Mouse (Mus musculus) myocyte (in vitro differentiated cells): ENCODE measurements around the gene Olfr767. TPM values are rescaled to one million over a fixed set of nuclear protein-coding genes. Genes with fewer than 3 reads are reported as not detected.
"Not testable (repeated sequence)": the region's sequence is repeated elsewhere in the genome, so short reads cannot be mapped to it uniquely, and the experiment has no call there.

Experiments used
- H3K27me3 ChIP-seq: one replicate; pipeline ENCODE4 v1.6.1; 2011; ENCODE audit not compliant: control insufficient read depth, insufficient read depth, insufficient read length
- H3K36me3 ChIP-seq: one replicate; pipeline ENCODE4 v1.6.1; 2011; ENCODE audit not compliant: control insufficient read depth, insufficient read depth
- H3K4me2 ChIP-seq: one replicate; pipeline ENCODE4 v1.6.1; 2011; ENCODE audit warnings: low read depth, control low read depth
- H3K4me3 ChIP-seq: one replicate; pipeline ENCODE4 v1.5.1; 2011; ENCODE audit warnings: mild to moderate bottlenecking, control low read depth, moderate library complexity
- H3K79me2 ChIP-seq: one replicate; pipeline ENCODE4 v1.6.1; 2011; ENCODE audit not compliant: control insufficient read depth, insufficient read depth
- H3ac ChIP-seq: one replicate; pipeline ENCODE4 v1.6.1; 2011; ENCODE audit not compliant: control insufficient read depth, insufficient read length
- CEBPB ChIP-seq: IDR thresholded peaks from 2 replicates; pipeline ENCODE4 v1.6.1; 2011; ENCODE audit warnings: mild to moderate bottlenecking, moderate library complexity; ENCODE audit not compliant: poor library complexity, insufficient read depth, severe bottlenecking
- E2F4 ChIP-seq: IDR thresholded peaks from one replicate; pipeline ENCODE4 v1.6.1; 2011; ENCODE audit warnings: mild to moderate bottlenecking, control low read depth, moderate library complexity; ENCODE audit not compliant: insufficient read depth
- MAX ChIP-seq: IDR thresholded peaks from one replicate; pipeline ENCODE4 v1.6.1; 2011; ENCODE audit warnings: low read depth, mild to moderate bottlenecking, control low read depth
- MYOD1 ChIP-seq, 3 experiments: IDR thresholded peaks; one replicate each; pipeline ENCODE4 v1.6.1; 2011; ENCODE audit warnings: control low read depth in 2 of 3, low read depth in 2 of 3, mild to moderate bottlenecking in 2 of 3, moderate library complexity in 1 of 3; ENCODE audit not compliant: insufficient read length in 2 of 3, control insufficient read depth in 1 of 3
- MYOG ChIP-seq, 3 experiments: IDR thresholded peaks; one replicate each; pipeline ENCODE4 v1.6.1; 2011; ENCODE audit warnings: control low read depth in 2 of 3, low read depth in 2 of 3, mild to moderate bottlenecking in 2 of 3; ENCODE audit not compliant: insufficient read length in 2 of 3, control insufficient read depth in 1 of 3, insufficient read depth in 1 of 3
- POLR2A ChIP-seq: IDR thresholded peaks from one replicate; pipeline ENCODE4 v1.6.1; 2011; ENCODE audit warnings: low read depth, mild to moderate bottlenecking, control low read depth, moderate library complexity; ENCODE audit not compliant: insufficient read length
- POLR2AphosphoS2 ChIP-seq: IDR thresholded peaks from one replicate; pipeline ENCODE4 v1.6.1; 2011; ENCODE audit warnings: low read depth, control low read depth; ENCODE audit not compliant: insufficient read length
- REST ChIP-seq: IDR thresholded peaks from one replicate; pipeline ENCODE4 v1.6.1; 2011; ENCODE audit warnings: mild to moderate bottlenecking, control low read depth, moderate library complexity; ENCODE audit not compliant: insufficient read depth, insufficient read length
- SRF ChIP-seq: IDR thresholded peaks from one replicate; pipeline ENCODE4 v1.6.1; 2011; ENCODE audit warnings: low read depth; ENCODE audit not compliant: control insufficient read depth, insufficient read length
- TCF12 ChIP-seq: IDR thresholded peaks from one replicate; pipeline ENCODE4 v1.6.1; 2011; ENCODE audit warnings: mild to moderate bottlenecking, control low read depth; ENCODE audit not compliant: poor library complexity, insufficient read depth, severe bottlenecking
- TCF3 ChIP-seq: IDR thresholded peaks from one replicate; pipeline ENCODE4 v1.6.1; 2011; ENCODE audit warnings: low read depth, control low read depth; ENCODE audit not compliant: insufficient read length
- USF1 ChIP-seq: IDR thresholded peaks from one replicate; pipeline ENCODE4 v1.6.1; 2011; ENCODE audit warnings: low read depth, mild to moderate bottlenecking, control low read depth, moderate library complexity
- polyA plus RNA-seq: library from polyadenylated mRNA; unstranded; fragments of >200 nt; fragmentation: generic; extraction: Trizol; gene quantifications from one replicate; pipeline ENCODE4 v1.2.1, GENCODE M21; 2012; ENCODE audit warnings: missing spikeins

The Olfr767 gene
- polyA plus RNA-seq: 0.04 TPM

DNA sequence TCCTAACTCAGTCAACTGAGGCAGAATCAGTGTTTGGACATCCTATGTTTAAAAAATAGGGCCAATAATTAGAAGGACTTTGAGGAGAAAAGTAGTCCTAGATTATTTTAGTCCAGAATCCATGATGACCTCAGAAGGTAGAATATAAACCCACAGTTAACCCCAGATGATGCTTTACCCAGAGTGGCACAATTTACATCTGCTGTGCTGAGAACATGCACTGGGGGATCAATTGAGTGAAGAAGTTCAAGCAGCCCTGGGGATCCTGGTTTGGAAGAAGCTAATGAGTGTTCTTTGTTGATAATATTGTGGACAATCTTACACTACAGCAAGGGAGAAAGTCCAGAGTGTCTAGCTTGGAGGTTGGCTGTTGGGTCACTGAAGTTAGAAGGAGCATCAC lies at the start of gene Olfr767:
TSS of gene Olfr767 (minus strand) at position 101 of the 400 bp plus-strand sequence.
- H3K4me3 ChIP-seq, H3ac ChIP-seq, H3K79me2 ChIP-seq, H3K27me3 ChIP-seq, H3K4me2 ChIP-seq, H3K36me3 ChIP-seq: not testable (repeated sequence)

DNA sequence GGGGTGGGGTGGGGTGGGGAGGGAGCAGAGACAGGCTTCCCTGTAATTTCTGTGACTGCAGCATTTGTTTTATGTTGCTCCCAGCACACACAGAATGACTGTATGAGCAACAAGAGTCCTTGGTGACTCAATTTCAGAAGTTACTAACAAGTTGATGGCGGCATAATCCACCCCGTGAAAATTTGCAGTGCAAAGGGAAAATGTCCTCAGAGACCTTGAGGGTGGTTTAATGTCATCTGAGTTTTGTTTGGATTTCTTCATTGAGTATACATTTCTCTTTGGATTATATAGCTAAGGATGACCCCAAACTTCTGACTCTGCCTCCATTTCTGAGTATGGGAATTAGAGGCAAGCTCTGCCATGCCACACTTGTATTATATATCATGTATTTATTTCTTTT lies 35.1 kb upstream of the Olfr767 start, which contains the start of gene Olfr769:
TSS of gene Olfr769 (minus strand) at position 101 of the 400 bp plus-strand sequence.
- H3K4me2 ChIP-seq: no peak within 1 kb of the TSS
- TF ChIP-seq POLR2A (no peak), MYOG (IDR thresholded peaks at IDR 0.05; ENCODE audit: control insufficient read depth in 1 of 3, insufficient read depth in 1 of 3, insufficient read length in 2 of 3, low read depth in 2 of 3) (no peak), CEBPB (no peak), TCF12 (no peak), REST (no peak), TCF3 (no peak), POLR2AphosphoS2 (no peak), SRF (no peak), E2F4 (no peak), USF1 (no peak), MYOD1 (IDR thresholded peaks at IDR 0.05; ENCODE audit: control insufficient read depth in 1 of 3, insufficient read length in 2 of 3, low read depth in 2 of 3) (no peak), MAX (no peak)
- no peaks in the 10 kb centered on the region for H3K27me3 ChIP-seq
- no peak within 1 kb of the TSS for H3ac ChIP-seq
- H3K36me3 ChIP-seq: no peaks in the 10 kb centered on the region
- H3K79me2 ChIP-seq: no peaks in the 10 kb centered on the region
- H3K4me3 ChIP-seq: no peak within 1 kb of the TSS

GRCm38 (mm10) chr10:129115146-129115545 lies 32.4 kb upstream of the Olfr767 start:
- no peaks in the 10 kb centered on the region for H3K27me3 ChIP-seq
- H3K79me2 ChIP-seq: no peaks in the 10 kb centered on the region
- TF ChIP-seq TCF3: no peak
- no peak for TF ChIP-seq E2F4
- no peaks in the 10 kb centered on the region for H3K36me3 ChIP-seq
- H3K4me3 ChIP-seq: no peak overlapping the region
- no peak overlapping the region for H3ac ChIP-seq
- no peak overlapping the region for H3K4me2 ChIP-seq

DNA sequence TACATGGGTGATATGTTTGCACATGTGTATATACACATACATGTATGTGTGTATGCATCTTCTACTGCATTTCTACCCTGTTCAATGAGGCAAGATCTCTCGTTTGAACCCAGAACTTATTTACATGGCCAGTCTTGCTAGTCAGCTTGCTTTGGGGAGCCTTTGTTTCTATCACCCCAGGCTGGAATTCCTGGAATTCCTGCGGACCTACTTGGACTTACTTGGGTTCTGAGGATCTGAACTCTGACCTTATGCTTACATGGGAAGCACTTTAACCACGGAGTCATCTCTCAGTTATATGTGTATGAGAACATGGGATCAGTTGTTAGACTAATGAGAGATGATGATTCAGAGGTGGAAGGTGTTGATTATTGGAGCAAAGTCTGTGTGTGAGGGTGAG lies 18.5 kb upstream of the Olfr767 start:
- H3K36me3 ChIP-seq: no peaks in the 10 kb centered on the region
- no peaks in the 10 kb centered on the region for H3K27me3 ChIP-seq
- no peaks in the 10 kb centered on the region for H3K79me2 ChIP-seq
- H3K4me3 ChIP-seq: no peak overlapping the region
- H3K4me2 ChIP-seq: no peak overlapping the region
- no peak for TF ChIP-seq MYOG (IDR thresholded peaks at IDR 0.05; ENCODE audit: control insufficient read depth in 1 of 3, insufficient read depth in 1 of 3, insufficient read length in 2 of 3, low read depth in 2 of 3)
- no peak for TF ChIP-seq E2F4
- no peak for TF ChIP-seq TCF12
- no peak for TF ChIP-seq POLR2A
- no peak for TF ChIP-seq POLR2AphosphoS2
- no peak for TF ChIP-seq MYOD1 (IDR thresholded peaks at IDR 0.05; ENCODE audit: control insufficient read depth in 1 of 3, insufficient read length in 2 of 3, low read depth in 2 of 3)
- H3ac ChIP-seq: no peak overlapping the region

DNA sequence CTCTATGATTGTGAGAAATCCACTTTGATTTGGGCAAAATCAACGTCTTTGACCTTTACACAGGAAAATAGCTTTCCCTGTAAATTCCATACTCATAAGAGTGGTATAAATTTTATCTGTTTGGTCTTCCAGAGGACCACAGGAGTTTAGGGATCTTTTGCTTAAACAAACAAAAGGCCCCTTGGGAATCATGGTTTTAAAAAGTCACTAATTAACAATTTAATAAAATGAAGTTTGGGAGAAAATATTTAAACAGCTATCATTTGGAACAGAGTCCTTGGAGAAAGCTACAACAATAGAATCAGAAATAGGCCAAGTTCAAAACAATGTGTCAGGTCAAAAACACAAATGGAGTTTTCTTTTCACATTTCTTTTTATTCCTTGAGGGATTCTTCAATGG lies 16.6 kb upstream of the Olfr767 start, which contains the start of gene Olfr768:
TSS of gene Olfr768 (minus strand) at position 101 of the 400 bp plus-strand sequence.
- Histone ChIP-seq H3K79me2 (no peaks in the 10 kb centered on the region), H3K27me3 (no peaks in the 10 kb centered on the region), H3ac (no peak within 1 kb of the TSS), H3K36me3 (no peaks in the 10 kb centered on the region), H3K4me3 (no peak within 1 kb of the TSS), H3K4me2 (no peak within 1 kb of the TSS)
- TF ChIP-seq MYOG (IDR thresholded peaks at IDR 0.05; ENCODE audit: control insufficient read depth in 1 of 3, insufficient read depth in 1 of 3, insufficient read length in 2 of 3, low read depth in 2 of 3) (no peak), USF1 (no peak), MAX (no peak), CEBPB (no peak), POLR2A (no peak), SRF (no peak), TCF12 (no peak), TCF3 (no peak), MYOD1 (IDR thresholded peaks at IDR 0.05; ENCODE audit: control insufficient read depth in 1 of 3, insufficient read length in 2 of 3, low read depth in 2 of 3) (no peak), POLR2AphosphoS2 (no peak), E2F4 (no peak), REST (no peak)
